Mouse (Mus musculus) frontal cortex, postnatal 14 days (tissue): ENCODE measurements around the gene Dusp3.

Source experiments
- DNase-seq, 2 experiments: peaks; one replicate each; pipeline ENCODE4 v3.0.0; 2022; ENCODE audit warnings: low spot score in 2 of 2

Dusp3 gene

GRCm38 (mm10) chr11:101935743-101936142 is 51.1 kb downstream of the Dusp3 start:
- no peak for DNase-seq

DNA sequence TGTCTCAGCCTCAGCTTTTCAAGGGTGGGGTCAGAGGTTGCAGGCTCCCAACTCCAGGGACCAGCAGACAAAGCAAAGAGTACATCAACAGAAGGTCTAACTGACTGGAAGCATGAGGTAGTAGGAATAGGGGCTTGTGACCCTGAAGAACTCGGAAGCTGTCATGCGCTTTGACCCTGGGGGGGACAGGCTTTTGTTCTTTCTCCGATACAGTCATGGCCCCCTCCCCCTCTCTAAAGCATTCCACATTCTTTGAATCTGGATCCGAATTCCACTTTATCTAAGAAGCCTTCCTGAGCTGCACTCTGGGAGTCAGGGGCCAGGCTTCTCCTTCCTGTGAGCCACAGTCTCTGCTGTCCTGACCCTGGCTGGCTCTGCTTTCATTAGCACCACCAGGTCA is 54.8 kb downstream of the Dusp3 start:
- DNase-seq = no peak

GRCm38 (mm10) chr11:101928030-101928762 is 58.6 kb downstream of the Dusp3 start:
- no peak for DNase-seq

GRCm38 (mm10) chr11:101926951-101927589 is 59.7 kb downstream of the Dusp3 start:
- DNase-seq = no peak

- DNase-seq = no peak
These were observed 61.2 kb downstream of the Dusp3 start for GRCm38 (mm10) chr11:101925636-101926035.

GRCm38 (mm10) chr11:101924441-101924976 is 62.3 kb downstream of the Dusp3 start:
- no peak for DNase-seq

DNA sequence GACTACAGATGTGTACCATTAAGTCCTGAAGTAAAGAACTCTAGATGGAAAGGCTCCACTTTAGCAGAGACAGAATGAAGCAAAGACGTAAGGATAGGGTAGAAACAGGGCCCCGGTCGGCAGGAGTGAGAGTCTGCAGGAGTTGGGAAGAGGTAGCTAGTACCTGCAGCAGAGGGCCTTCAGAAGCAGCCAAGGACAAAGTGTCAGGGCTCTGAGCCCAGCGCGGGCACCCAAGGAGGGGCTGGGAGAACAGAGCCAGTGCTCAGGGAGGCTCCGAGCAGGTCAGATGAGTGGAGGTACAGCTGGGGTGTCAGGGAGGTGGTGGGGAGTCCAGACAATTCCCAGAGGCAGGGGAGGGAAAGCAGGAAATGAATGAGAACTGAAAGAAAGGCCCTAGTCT is 62.8 kb downstream of the Dusp3 start:
- no peak for DNase-seq

GRCm38 (mm10) chr11:101921361-101921952 is 65.4 kb downstream of the Dusp3 start:
- no peak for DNase-seq
